Mouse (Mus musculus) liver, adult 10 weeks (tissue): Measurements from ENCODE around the gene Ppp1cc. TPM values are rescaled to one million over a fixed set of nuclear protein-coding genes. Genes with fewer than 3 reads are reported as not detected.

Experiments used
- polyA plus RNA-seq: library from polyadenylated mRNA; stranded (reverse); fragments of 350-450 nt; fragmentation: Illumina TruSeq; extraction: RNeasy Lipid Tissue Mini Kit (QIAGEN cat#74804); gene quantifications from one replicate; pipeline ENCODE4 v1.2.3, GENCODE M21; 2014; ENCODE audit warnings: low read depth, low replicate concordance

Gene Ppp1cc
- polyA plus RNA-seq = 132 TPM

GRCm38 (mm10) chr5:122157827-122158381 is at the start of gene Ppp1cc:
TSS of gene Ppp1cc (plus strand) at chr5:122158278.

GRCm38 (mm10) chr5:122140723-122141122 is 17.4 kb upstream of the Ppp1cc start, which contains the start of gene Ccdc63:
TSS of gene Ccdc63 (minus strand) at chr5:122140823.

GRCm38 (mm10) chr5:122206475-122206874 is 48.4 kb downstream of the Ppp1cc start, which contains the start of gene Hvcn1:
TSS of gene Hvcn1 (plus strand) at chr5:122206804.

Other genes starting within 250 kb of the Ppp1cc start
- gene Cux2, start 108.2 kb upstream of the Ppp1cc start, polyA plus RNA-seq = 0.13 TPM
- not detected for gene Myl2, start 57.3 kb upstream of the Ppp1cc start, polyA plus RNA-seq
- not detected for gene Ccdc63, start 17.5 kb upstream of the Ppp1cc start, polyA plus RNA-seq
- gene Hvcn1, start 48.5 kb downstream of the Ppp1cc start, polyA plus RNA-seq = not detected
- gene Tctn1, start 106.2 kb downstream of the Ppp1cc start, polyA plus RNA-seq = 0.64 TPM
- gene Pptc7, start 126.1 kb downstream of the Ppp1cc start, polyA plus RNA-seq = 10.9 TPM
- gene Rad9b, start 196.0 kb downstream of the Ppp1cc start, polyA plus RNA-seq = 2.5 TPM
- gene Vps29, start 196.1 kb downstream of the Ppp1cc start, polyA plus RNA-seq = 75.7 TPM
- gene Gpn3, start 213.6 kb downstream of the Ppp1cc start, polyA plus RNA-seq = 11.6 TPM
- gene Fam216a, start 214.1 kb downstream of the Ppp1cc start, polyA plus RNA-seq = 2.3 TPM
- gene Arpc3, start 233.6 kb downstream of the Ppp1cc start, polyA plus RNA-seq = 64.0 TPM